Mouse (Mus musculus): ENCODE measurements around the gene Slc38a2. TPM values are rescaled to one million over a fixed set of nuclear protein-coding genes. Genes with fewer than 3 reads are reported as not detected.

Slc38a2 gene
- polyA plus RNA-seq, 1 experiment from 2014 or later: 104 TPM

GRCm38 (mm10) chr15:96716371-96716770, 16.8 kb upstream of the Slc38a2 start:
- no peaks in the 10 kb centered on the region for H3K4me1 ChIP-seq
- ATAC-seq (ENCODE audit: insufficient read depth, low FRiP score, low read depth): no peak
- WGBS: 77% methylated on average over 4 of the region's 4 CpGs

DNA sequence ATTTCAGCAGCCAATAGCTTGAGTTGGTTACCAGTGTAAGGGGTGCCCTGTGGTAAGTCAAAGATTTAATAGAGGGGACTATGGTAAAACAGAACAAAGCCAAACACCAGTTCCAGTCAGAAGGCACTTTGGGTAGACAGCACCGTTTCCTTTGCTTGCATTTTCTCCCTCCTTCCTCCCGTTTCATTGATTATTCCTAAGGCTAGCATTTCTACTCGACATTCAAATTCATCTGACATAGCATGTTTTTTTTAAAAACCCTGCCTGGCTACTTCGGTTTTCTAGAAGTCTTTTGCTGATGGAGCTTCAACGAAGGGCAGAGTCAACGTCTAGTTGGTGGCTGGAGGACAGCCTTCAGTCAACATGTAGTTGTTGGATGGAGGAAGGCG, 16.2 kb upstream of the Slc38a2 start:
- Histone ChIP-seq H3K9me3 (no peaks in the 10 kb centered on the region), H3K4me3 (replicated peaks) (no peak overlapping the region), H3K36me3 (no peaks in the 10 kb centered on the region), H3K4me1 (no peaks in the 10 kb centered on the region), H3K9ac (no peak overlapping the region), H3K27ac (no peak overlapping the region), H3K27me3 (replicated peaks) (no peaks in the 10 kb centered on the region), H3K4me2 (no peak overlapping the region)
- no peak for ATAC-seq (ENCODE audit: insufficient read depth, low FRiP score, low read depth)
- 86% methylated on average over 7 of the region's 7 CpGs for WGBS

More at GRCm38 (mm10) chr15:96716371-96716770, 16.8 kb upstream of the Slc38a2 start:
- H3K36me3 ChIP-seq: no peaks in the 10 kb centered on the region
- H3K9me3 ChIP-seq: no peaks in the 10 kb centered on the region
- no peak overlapping the region for H3K4me3 ChIP-seq (replicated peaks)
- no peak overlapping the region for H3K27ac ChIP-seq
- H3K9ac ChIP-seq: no peak overlapping the region
- no peak overlapping the region for H3K4me2 ChIP-seq
- no peaks in the 10 kb centered on the region for H3K27me3 ChIP-seq (replicated peaks)

DNA sequence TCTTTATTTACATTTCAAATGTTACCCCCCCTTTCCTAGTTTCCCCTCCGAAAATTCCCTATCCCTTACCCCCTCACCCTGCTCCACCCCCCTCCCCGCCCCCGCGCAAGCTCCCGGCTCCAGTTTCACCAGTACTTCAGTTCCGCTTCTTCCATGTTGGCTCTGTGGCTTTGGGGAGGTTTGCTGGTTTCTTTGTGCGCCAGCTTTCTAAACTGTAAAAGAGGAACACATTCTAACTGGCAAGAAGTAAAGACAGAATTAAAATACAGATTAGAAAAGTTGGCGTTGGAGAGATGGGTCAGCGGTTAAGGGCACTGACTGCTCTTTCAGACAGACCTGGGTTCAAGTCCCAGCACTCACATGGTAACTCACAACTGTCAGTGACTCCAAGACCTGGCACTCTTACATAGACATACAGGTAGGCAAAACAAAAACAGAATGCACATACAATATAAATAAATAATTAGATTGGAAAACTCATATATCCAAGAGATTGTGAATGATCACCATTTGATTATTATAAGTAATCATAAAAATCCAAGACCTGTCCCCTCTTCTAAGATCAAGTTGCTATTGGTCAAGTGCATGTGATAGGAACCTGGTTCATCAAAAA, 15.7 kb upstream of the Slc38a2 start:
- Histone ChIP-seq H3K27ac (no peak overlapping the region), H3K9ac (no peak overlapping the region), H3K27me3 (replicated peaks) (no peaks in the 10 kb centered on the region), H3K9me3 (no peaks in the 10 kb centered on the region), H3K36me3 (no peaks in the 10 kb centered on the region), H3K4me3 (replicated peaks) (no peak overlapping the region), H3K4me2 (no peak overlapping the region), H3K4me1 (no peaks in the 10 kb centered on the region)
- 84% methylated on average over 9 of the region's 9 CpGs for WGBS
- no peak for ATAC-seq (ENCODE audit: insufficient read depth, low FRiP score, low read depth)

- Histone ChIP-seq H3K4me3 (replicated peaks) (no peak overlapping the region), H3K9ac (no peak overlapping the region), H3K9me3 (no peaks in the 10 kb centered on the region), H3K4me2 (no peak overlapping the region), H3K36me3 (no peaks in the 10 kb centered on the region), H3K27ac (no peak overlapping the region), H3K4me1 (no peaks in the 10 kb centered on the region), H3K27me3 (replicated peaks) (no peaks in the 10 kb centered on the region)
- WGBS: 88% methylated on average over 3 of the region's 3 CpGs
- no peak for ATAC-seq (ENCODE audit: insufficient read depth, low FRiP score, low read depth)
These were observed 15.1 kb upstream of the Slc38a2 start for GRCm38 (mm10) chr15:96714676-96715016.

GRCm38 (mm10) chr15:96713758-96714675, 14.5 kb upstream of the Slc38a2 start:
- Histone ChIP-seq H3K36me3 (no peaks in the 10 kb centered on the region), H3K4me2 (no peak overlapping the region), H3K4me3 (replicated peaks) (no peak overlapping the region), H3K27me3 (replicated peaks) (no peaks in the 10 kb centered on the region), H3K4me1 (no peaks in the 10 kb centered on the region), H3K9me3 (no peaks in the 10 kb centered on the region), H3K27ac (no peak overlapping the region), H3K9ac (no peak overlapping the region)
- 86% methylated on average over 7 of the region's 7 CpGs for WGBS
- no peak for ATAC-seq (ENCODE audit: insufficient read depth, low FRiP score, low read depth)

- no peak overlapping the region for H3K4me2 ChIP-seq
- no peak overlapping the region for H3K9ac ChIP-seq
- WGBS: 84% methylated on average over 5 of the region's 5 CpGs
- no peaks in the 10 kb centered on the region for H3K36me3 ChIP-seq
- no peak overlapping the region for H3K27ac ChIP-seq
- H3K4me1 ChIP-seq: 0 out of 2 replicates have a peak, but pooled peaks cover 3% of the 10 kb centered on the region
- no peak for ATAC-seq (ENCODE audit: insufficient read depth, low FRiP score, low read depth)
- no peaks in the 10 kb centered on the region for H3K9me3 ChIP-seq
- H3K27me3 ChIP-seq (replicated peaks): no peaks in the 10 kb centered on the region
- no peak overlapping the region for H3K4me3 ChIP-seq (replicated peaks)
These were observed 12.8 kb upstream of the Slc38a2 start for GRCm38 (mm10) chr15:96712338-96712737.

DNA sequence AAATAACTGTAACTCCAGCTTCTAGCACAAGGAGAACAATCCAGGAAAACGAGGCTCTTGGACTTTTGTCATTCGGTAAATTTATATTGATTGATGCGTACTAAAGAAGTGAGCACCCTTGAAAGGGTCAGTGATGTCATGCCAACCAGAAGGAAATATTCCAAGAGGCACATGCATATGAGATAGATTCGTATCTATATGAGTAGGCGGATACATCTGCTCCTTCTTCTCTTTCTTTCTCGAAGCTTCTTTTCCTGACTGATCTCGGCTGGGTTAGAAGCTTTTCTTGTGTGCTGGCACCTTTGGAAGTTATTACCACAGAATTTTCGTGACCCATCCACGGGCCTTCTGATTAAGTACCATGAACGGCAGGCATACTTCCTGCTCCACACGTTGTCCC, 12.1 kb upstream of the Slc38a2 start:
- Histone ChIP-seq H3K9me3 (no peaks in the 10 kb centered on the region), H3K9ac (no peak overlapping the region), H3K27me3 (replicated peaks) (no peaks in the 10 kb centered on the region), H3K4me2 (no peak overlapping the region), H3K4me3 (replicated peaks) (no peak overlapping the region), H3K4me1 (0 out of 2 replicates have a peak, but pooled peaks cover 3% of the 10 kb centered on the region), H3K36me3 (no peaks in the 10 kb centered on the region), H3K27ac (no peak overlapping the region)
- ATAC-seq (ENCODE audit: insufficient read depth, low FRiP score, low read depth): no peak
- 81% methylated on average over 11 of the region's 11 CpGs for WGBS

DNA sequence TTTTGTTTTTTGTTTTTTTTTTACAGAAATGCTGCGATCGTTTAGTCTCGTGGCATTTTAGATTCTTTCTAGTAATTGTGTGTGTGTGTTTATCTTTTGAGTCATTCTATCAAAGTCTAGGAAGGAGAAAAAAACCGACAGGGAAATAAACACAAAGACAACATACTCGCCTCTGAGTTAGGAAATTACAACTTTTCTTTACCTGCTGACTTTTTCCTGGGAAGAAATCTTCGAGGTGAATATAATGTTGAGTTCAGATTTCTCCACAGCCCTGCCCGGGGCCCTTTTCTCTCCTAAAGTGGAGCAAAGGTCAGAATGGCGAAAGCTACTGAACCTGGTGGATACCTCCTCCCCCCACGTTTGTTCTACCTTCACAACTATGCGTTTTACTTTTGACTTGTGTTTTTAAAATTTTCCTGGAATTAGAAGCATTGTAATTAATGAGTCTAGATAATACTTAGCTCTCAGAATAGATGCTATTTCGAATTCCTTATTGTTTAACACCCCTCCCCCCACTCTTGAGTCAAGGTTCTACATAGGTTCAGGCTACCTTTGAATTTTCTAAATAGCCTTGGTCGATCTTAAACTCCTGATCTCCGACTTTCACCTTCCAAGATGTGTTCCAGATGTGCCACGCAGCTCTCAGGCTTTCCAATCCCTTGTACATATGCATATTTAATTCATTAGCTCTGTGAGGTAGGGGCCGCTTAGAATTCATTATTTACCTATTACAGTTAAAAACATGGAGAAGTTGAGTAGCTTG, 11.0 kb upstream of the Slc38a2 start:
- no peaks in the 10 kb centered on the region for H3K9me3 ChIP-seq
- 0 out of 2 replicates have a peak, but pooled peaks cover 3% of the 10 kb centered on the region for H3K4me1 ChIP-seq
- H3K36me3 ChIP-seq: no peaks in the 10 kb centered on the region
- no peak for ATAC-seq (ENCODE audit: insufficient read depth, low FRiP score, low read depth)
- H3K4me2 ChIP-seq: peak overlapping the region; percentile 85
- peak overlapping the region; percentile 99 for H3K27ac ChIP-seq
- H3K4me3 ChIP-seq (replicated peaks): peak overlapping the region; percentile 58
- 26% methylated on average over 15 of the region's 15 CpGs for WGBS
- H3K27me3 ChIP-seq (replicated peaks): no peaks in the 10 kb centered on the region
- H3K9ac ChIP-seq: peak overlapping the region; percentile 70; the same call in 1 of the 2 replicates

DNA sequence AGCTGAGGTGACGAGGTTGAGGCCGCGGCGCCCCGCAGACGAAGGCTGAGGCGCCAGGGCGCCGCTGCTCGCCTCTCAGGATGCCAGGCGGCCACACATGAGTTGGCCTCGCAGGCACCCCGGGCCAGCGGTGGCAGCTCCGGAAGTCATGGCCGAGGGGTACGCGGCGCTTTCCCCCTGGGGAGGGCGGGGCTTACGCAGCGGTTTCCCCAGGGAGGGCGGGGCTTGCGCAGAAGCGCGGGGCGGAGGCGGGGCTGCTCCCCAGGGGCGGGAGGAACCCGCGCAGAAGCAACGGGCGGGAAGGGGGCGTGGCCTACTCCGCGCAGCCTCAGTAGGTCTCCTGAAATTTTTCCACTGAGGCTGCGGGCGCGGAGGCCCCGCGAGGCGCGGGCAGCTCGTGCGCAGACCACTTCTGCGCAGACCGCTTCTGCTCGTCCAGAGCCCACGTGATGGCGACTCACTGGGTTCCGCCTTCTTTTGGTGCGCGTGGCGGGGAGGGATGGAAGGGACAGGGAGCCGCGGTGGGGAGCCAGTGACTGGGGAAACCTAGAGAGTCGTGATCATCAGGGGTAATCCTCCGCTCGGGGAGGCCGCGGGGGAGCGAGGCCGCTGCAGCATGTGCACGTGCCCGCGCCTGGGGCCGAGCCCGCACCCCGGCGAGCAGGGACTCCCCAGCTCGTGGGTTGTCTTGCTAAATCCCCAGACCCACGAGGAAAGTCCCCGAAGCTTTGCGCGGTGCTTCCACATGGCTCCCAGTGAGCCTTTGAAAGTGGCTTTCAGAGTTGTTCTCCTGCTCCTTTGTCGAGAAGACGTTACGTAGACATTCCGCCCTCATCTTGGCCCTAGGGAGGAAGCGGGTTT, 10.2 kb upstream of the Slc38a2 start:
- Histone ChIP-seq H3K4me1 (0 out of 2 replicates have a peak, but pooled peaks cover 3% of the 10 kb centered on the region), H3K4me3 (replicated peaks) (peak overlapping the region; percentile 58), H3K4me2 (peak overlapping the region; percentile 85), H3K27ac (peak overlapping the region; percentile 99), H3K36me3 (no peaks in the 10 kb centered on the region), H3K27me3 (replicated peaks) (no peaks in the 10 kb centered on the region), H3K9me3 (no peaks in the 10 kb centered on the region), H3K9ac (peak overlapping the region; percentile 70; the same call in 1 of the 2 replicates)
- peak; percentile 90 for ATAC-seq (ENCODE audit: insufficient read depth, low FRiP score, low read depth)
- WGBS: under 1% methylated on average over 69 of the region's 80 CpGs

GRCm38 (mm10) chr15:96708976-96709490, 9.5 kb upstream of the Slc38a2 start:
- Histone ChIP-seq H3K36me3 (no peaks in the 10 kb centered on the region), H3K4me3 (replicated peaks) (peak overlapping the region; percentile 58), H3K9me3 (no peaks in the 10 kb centered on the region), H3K4me2 (peak overlapping the region; percentile 85), H3K27me3 (replicated peaks) (no peaks in the 10 kb centered on the region), H3K27ac (peak overlapping the region; percentile 88), H3K9ac (peak overlapping the region; percentile 21; the same call in 1 of the 2 replicates), H3K4me1 (0 out of 2 replicates have a peak, but pooled peaks cover 3% of the 10 kb centered on the region)
- ATAC-seq (ENCODE audit: insufficient read depth, low FRiP score, low read depth): no peak
- 23% methylated on average over 14 of the region's 14 CpGs for WGBS

DNA sequence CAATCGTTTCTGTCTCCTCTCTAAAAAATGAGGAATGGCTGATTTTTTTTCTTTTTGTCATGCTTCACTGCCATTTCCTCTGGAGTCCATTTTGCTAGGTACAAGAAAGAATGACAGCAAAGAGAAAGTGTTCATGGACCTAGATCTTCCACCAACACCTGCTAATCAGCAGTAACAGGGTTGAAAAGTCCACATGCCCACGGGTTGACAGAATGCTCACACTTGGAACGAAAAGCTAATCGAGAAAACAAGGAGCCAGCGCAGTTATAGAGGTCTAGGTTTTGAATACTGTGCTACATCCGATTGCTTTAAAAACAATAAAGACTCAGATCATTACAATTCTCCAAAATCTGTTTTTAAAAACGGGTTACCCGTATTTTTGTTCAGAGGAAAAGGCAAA, 8.9 kb upstream of the Slc38a2 start:
- Histone ChIP-seq H3K4me1 (0 out of 2 replicates have a peak, but pooled peaks cover 3% of the 10 kb centered on the region), H3K27ac (no peak overlapping the region), H3K27me3 (replicated peaks) (no peaks in the 10 kb centered on the region), H3K4me2 (no peak overlapping the region), H3K9ac (no peak overlapping the region), H3K9me3 (no peaks in the 10 kb centered on the region), H3K4me3 (replicated peaks) (no peak overlapping the region), H3K36me3 (no peaks in the 10 kb centered on the region)
- ATAC-seq (ENCODE audit: insufficient read depth, low FRiP score, low read depth): no peak
- WGBS: 78% methylated on average over 8 of the region's 8 CpGs
